Mouse (Mus musculus) intestine, postnatal 0 days (tissue): ENCODE results near the gene Zfyve26. TPM values are rescaled to one million over a fixed set of nuclear protein-coding genes. Genes with fewer than 3 reads are reported as not detected.

Experiments used
- ATAC-seq: fragments of 200-750 bp; cut with Nextera tagmentation; 2 replicates; pipeline ENCODE4 v1.8.0; 2017; ENCODE audit warnings: mild to moderate bottlenecking, moderate TSS enrichment, moderate library complexity
- H3K27ac ChIP-seq: fragments of 300-500 bp; sonication (generic); 2 replicates; pipeline ENCODE4 v1.5.1; 2014; ENCODE audit warnings: mild to moderate bottlenecking, low read depth, low read length, moderate library complexity
- H3K27me3 ChIP-seq: fragments of 300-500 bp; sonication (generic); replicated peaks from 2 replicates; pipeline ENCODE4 v1.6.1; 2014; ENCODE audit warnings: low read length, mixed read lengths; ENCODE audit not compliant: control insufficient read depth, insufficient read depth
- H3K36me3 ChIP-seq: fragments of 300-500 bp; sonication (generic); 2 replicates; pipeline ENCODE4 v1.6.1; 2014; ENCODE audit warnings: mild to moderate bottlenecking, moderate library complexity; ENCODE audit not compliant: control insufficient read depth, insufficient read depth
- H3K4me1 ChIP-seq: fragments of 300-500 bp; sonication (generic); replicated peaks from 2 replicates; pipeline ENCODE4 v1.6.1; 2014; ENCODE audit warnings: antibody characterized with exemption, low read length, mixed read lengths; ENCODE audit not compliant: control insufficient read depth, insufficient read depth
- H3K4me2 ChIP-seq: fragments of 300-500 bp; sonication (generic); replicated peaks from 2 replicates; pipeline ENCODE4 v1.6.1; 2014; ENCODE audit warnings: low read depth, mild to moderate bottlenecking, moderate library complexity
- H3K4me3 ChIP-seq: fragments of 300-500 bp; sonication (generic); 2 replicates; pipeline ENCODE4 v1.5.1; 2014; ENCODE audit warnings: low read depth, low read length
- H3K9ac ChIP-seq: fragments of 300-500 bp; sonication (generic); 2 replicates; pipeline ENCODE4 v1.6.1; 2014; ENCODE audit warnings: mild to moderate bottlenecking, low read depth, low read length
- H3K9me3 ChIP-seq: fragments of 300-500 bp; sonication (generic); 2 replicates; pipeline ENCODE4 v1.6.1; 2016; ENCODE audit warnings: mixed run types; ENCODE audit not compliant: control insufficient read depth
- CTCF ChIP-seq: sonication (generic); IDR thresholded peaks from 2 replicates; pipeline ENCODE4 v1.5.1; 2016; ENCODE audit warnings: low read depth, mild to moderate bottlenecking, control low read depth, antibody characterized with exemption, moderate library complexity
- WGBS: fragments of 180-500 bp; shearing (Covaris S2); extraction: QIAGEN DNeasy Blood & Tissue Kit; methylation state at CpG from one replicate; pipeline ENCODE4 v1.1.7; 2014; 5-methylcytosine and 5-hydroxymethylcytosine counted together
- polyA plus RNA-seq: library from polyadenylated mRNA; unstranded; fragments of >200 nt; fragmentation: Nextera tagmentation; extraction: Ambion mirVana; gene quantifications from 2 replicates; pipeline ENCODE4 v1.2.1, GENCODE M21; 2015

Gene Zfyve26
- polyA plus RNA-seq, 1 experiment from 2014 or later: 7.9 TPM

- no peaks in the 10 kb centered on the region for H3K27me3 ChIP-seq
- WGBS: 58% methylated on average over 8 of the region's 8 CpGs
- no peak overlapping the region for H3K27ac ChIP-seq
- no peaks in the 10 kb centered on the region for H3K4me1 ChIP-seq
- H3K9me3 ChIP-seq: no peaks in the 10 kb centered on the region
- no peak for TF ChIP-seq CTCF
- peak overlapping the region; percentile 33 for H3K4me2 ChIP-seq
- H3K4me3 ChIP-seq: no peak overlapping the region
- peak; percentile 61; the same call in 1 of the 2 replicates for ATAC-seq
- H3K36me3 ChIP-seq: no peaks in the 10 kb centered on the region
- H3K9ac ChIP-seq: no peak overlapping the region
These were observed 84.7 kb downstream of the Zfyve26 start for GRCm38 (mm10) chr12:79211447-79211846.

GRCm38 (mm10) chr12:79208703-79209464 is 87.2 kb downstream of the Zfyve26 start, which contains the start of gene Rdh12:
Rdh12 (plus strand) TSS chr12:79208914.
- H3K4me2 ChIP-seq: peak within 1 kb of the TSS; percentile 54
- no peaks in the 10 kb centered on the region for H3K4me1 ChIP-seq
- no peak for ATAC-seq
- H3K9ac ChIP-seq: no peak within 1 kb of the TSS
- no peaks in the 10 kb centered on the region for H3K27me3 ChIP-seq
- H3K4me3 ChIP-seq: peak within 1 kb of the TSS; percentile 23
- H3K27ac ChIP-seq: no peak within 1 kb of the TSS
- H3K9me3 ChIP-seq: no peaks in the 10 kb centered on the region
- WGBS: 5% methylated on average over 13 of the region's 13 CpGs
- no peak for TF ChIP-seq CTCF
- no peaks in the 10 kb centered on the region for H3K36me3 ChIP-seq

- no peak for ATAC-seq
- H3K27ac ChIP-seq: no peak overlapping the region
- H3K4me2 ChIP-seq: no peak overlapping the region
- no peak overlapping the region for H3K4me3 ChIP-seq
- H3K4me1 ChIP-seq: no peaks in the 10 kb centered on the region
- no peaks in the 10 kb centered on the region for H3K27me3 ChIP-seq
- H3K36me3 ChIP-seq: no peaks in the 10 kb centered on the region
- TF ChIP-seq CTCF: no peak
- WGBS: 48% methylated on average over 3 of the region's 3 CpGs
- H3K9me3 ChIP-seq: no peaks in the 10 kb centered on the region
- H3K9ac ChIP-seq: no peak overlapping the region
These were observed 94.2 kb downstream of the Zfyve26 start for GRCm38 (mm10) chr12:79201882-79202281.

GRCm38 (mm10) chr12:79197105-79197504 is 99.0 kb downstream of the Zfyve26 start:
- no peak for ATAC-seq
- Histone ChIP-seq H3K27ac (no peak overlapping the region), H3K4me2 (no peak overlapping the region), H3K4me3 (no peak overlapping the region), H3K4me1 (no peaks in the 10 kb centered on the region), H3K36me3 (no peaks in the 10 kb centered on the region), H3K27me3 (no peaks in the 10 kb centered on the region), H3K9me3 (no peaks in the 10 kb centered on the region), H3K9ac (no peak overlapping the region)
- no peak for TF ChIP-seq CTCF
- 59% methylated on average over 5 of the region's 5 CpGs for WGBS

- TF ChIP-seq CTCF: peak; percentile 85
- H3K9me3 ChIP-seq: no peaks in the 10 kb centered on the region
- H3K4me3 ChIP-seq: no peak overlapping the region
- H3K4me1 ChIP-seq: 0 out of 2 replicates have a peak, but pooled peaks cover 6% of the 10 kb centered on the region
- H3K27me3 ChIP-seq: no peaks in the 10 kb centered on the region
- H3K27ac ChIP-seq: no peak overlapping the region
- 7% methylated on average over 3 of the region's 3 CpGs for WGBS
- peaks cover under 1% of the 10 kb centered on the region; the same call in 1 of the 2 replicates for H3K36me3 ChIP-seq
- no peak for ATAC-seq
- no peak overlapping the region for H3K9ac ChIP-seq
- H3K4me2 ChIP-seq: no peak overlapping the region
These were observed 102.7 kb downstream of the Zfyve26 start for GRCm38 (mm10) chr12:79193441-79193840.

GRCm38 (mm10) chr12:79192193-79192592 is 103.9 kb downstream of the Zfyve26 start, which contains the start of gene Rdh11:
Rdh11 (minus strand) TSS chr12:79192293.
- 51% methylated on average over 6 of the region's 6 CpGs for WGBS
- no peak for TF ChIP-seq CTCF
- peaks cover 12% of the 10 kb centered on the region; the same call in 1 of the 2 replicates for H3K36me3 ChIP-seq
- H3K4me3 ChIP-seq: peak within 1 kb of the TSS; percentile 60
- no peaks in the 10 kb centered on the region for H3K27me3 ChIP-seq
- peak within 1 kb of the TSS; percentile 49 for H3K9ac ChIP-seq
- H3K27ac ChIP-seq: no peak within 1 kb of the TSS; the same call in 1 of the 2 replicates
- H3K4me2 ChIP-seq: peak within 1 kb of the TSS; percentile 91
- H3K9me3 ChIP-seq: no peaks in the 10 kb centered on the region
- 0 out of 2 replicates have a peak, but pooled peaks cover 6% of the 10 kb centered on the region for H3K4me1 ChIP-seq
- peak; percentile 27; the same call in 1 of the 2 replicates for ATAC-seq
